Mouse (Mus musculus): Measurements from ENCODE around the gene Ly6g6c. TPM values are rescaled to one million over a fixed set of nuclear protein-coding genes. Genes with fewer than 3 reads are reported as not detected.
"Not testable (repeated sequence)": the region's sequence is repeated elsewhere in the genome, so short reads cannot be mapped to it uniquely, and the experiment has no call there.

Gene Ly6g6c
- total RNA-seq, 2 experiments from 2014 or later, result not detected

DNA sequence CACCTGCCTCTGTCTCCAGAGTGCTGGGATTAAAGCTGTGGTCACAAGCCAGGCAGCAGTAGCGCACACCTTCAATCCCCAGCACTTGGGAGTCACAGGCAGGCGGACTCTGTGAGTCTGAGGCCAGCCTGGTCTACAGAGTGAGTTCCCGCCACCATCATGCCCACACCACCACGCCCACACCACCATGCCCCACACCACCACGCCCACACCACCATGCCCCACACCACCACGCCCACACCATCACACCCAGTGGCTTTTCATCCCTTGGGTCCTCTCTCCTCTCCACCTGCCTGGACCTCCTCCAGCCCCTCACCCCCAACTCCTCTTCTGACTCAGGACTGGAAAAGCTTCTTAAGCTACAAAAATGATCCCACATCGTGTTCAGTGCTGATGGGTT is 33.3 kb upstream of the Ly6g6c start:
- no peak for DNase-seq

DNA sequence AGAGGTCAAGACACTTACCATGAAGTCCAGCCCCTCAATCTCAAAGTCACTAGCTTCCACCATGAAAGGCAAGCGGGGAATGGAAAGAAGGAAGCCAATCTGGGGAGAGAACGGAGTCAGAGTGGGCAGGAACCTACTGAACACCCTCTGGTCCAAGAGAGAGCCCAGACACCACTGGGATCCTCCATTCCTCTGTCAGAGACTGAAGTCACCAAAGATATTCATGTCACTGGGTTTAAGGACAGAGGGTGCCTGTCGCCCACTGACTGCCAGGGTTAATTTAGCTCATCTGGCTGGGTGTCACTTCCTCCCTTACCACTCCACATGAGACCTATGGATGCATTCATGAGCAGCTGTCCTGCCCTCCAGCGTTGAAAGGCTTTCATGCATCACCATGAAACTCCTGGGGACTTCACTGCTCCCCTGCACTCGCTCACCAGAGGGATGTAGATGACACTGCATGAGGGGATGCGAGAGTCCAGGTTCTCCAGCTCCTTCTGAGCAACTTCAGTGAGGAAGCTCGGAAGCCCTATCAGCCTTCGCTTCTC is 32.8 kb upstream of the Ly6g6c start:
- no peak for DNase-seq

DNA sequence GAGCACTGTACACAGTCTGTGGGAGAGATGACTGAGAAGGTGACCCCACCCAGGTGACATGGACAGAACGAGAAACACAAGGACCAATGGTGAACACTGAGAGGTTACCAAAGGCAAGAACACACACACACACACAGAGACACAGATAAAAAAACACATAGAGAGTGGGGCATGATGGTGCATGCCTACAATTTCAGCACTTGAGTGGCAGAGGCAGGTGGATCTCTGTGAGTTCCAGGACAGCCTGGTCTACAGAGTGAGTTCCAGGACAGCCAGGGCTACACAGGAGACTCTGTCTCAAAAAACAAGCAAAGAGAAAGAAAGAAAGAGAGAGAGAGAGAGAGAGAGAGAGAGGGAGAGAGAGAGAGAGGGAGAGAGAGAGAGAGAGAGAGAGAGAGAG is 31.5 kb upstream of the Ly6g6c start:
- DNase-seq, result not testable (repeated sequence)

DNA sequence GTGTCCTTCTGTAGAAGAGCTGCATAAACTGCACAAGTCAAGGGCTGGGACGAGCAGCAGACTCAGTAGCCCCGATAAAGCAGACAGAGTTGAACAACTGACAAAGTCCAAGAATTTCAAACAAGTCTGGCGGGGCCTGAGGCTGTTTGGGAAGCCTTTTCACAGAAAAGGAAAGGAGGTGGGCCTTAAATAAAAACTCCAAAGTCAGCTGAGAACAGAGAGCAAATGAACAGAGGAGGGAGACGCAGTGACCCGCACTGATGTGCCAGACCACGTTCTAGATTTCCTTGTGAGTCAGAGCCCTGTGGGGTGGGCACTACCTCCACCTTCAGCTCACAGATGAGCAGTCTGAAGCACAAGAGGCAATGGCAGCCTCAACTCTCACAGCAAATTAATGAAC is 30.3 kb upstream of the Ly6g6c start:
- no peak for DNase-seq

DNA sequence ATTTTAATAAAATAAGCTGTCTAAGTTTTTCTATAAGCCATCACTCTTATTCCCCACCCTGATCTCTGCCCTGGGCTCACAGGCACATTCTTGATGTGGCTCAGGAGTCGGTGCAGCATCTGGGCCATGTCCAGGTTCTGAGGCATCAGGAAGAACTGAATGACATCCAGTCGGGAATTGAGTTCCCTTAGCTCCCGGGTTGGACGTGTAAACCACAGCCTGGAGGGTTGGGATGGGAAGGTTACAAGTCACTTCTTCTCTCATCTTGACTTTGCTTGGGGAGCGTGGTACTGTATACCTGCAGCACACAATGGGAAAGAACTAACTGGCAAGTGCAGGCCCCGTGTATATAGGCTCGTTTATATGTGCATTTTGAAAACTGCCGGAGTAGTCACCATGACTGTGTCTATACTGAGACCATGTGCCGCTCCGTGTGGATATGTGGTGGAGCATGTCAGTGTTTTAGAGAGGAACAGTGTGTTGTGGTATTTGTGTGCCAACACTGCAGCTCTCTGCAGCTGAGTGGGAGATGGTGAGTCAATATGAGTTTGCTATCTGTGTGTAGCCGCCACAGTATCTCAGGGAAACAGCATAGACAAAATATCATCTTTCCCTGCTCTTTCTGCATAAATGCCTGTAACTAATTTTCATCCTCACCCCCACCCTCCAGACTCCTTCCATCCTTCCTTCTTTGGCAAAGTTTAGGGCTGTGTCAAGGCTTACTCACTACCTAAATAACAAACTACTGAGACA is 25.9 kb upstream of the Ly6g6c start:
- DNase-seq, result no peak

DNA sequence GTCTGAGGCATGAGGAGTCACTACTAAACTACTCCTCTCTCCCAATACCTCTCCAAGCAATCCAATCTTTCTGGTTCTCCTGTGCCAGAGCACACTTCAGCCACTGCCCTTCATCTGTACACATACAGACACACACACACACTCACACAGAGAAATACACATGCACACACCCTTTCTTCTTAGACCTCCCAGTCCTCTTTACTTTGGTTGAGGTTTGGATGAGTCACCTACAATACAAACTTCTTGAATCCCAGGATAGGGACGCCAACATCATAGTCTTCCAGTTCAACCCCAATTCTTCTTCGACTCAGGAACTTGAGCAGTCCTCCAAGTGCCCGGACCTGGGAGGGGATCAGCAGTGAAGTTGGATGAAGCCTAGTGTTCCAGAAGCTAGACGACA is 21.4 kb upstream of the Ly6g6c start:
- no peak for DNase-seq

DNA sequence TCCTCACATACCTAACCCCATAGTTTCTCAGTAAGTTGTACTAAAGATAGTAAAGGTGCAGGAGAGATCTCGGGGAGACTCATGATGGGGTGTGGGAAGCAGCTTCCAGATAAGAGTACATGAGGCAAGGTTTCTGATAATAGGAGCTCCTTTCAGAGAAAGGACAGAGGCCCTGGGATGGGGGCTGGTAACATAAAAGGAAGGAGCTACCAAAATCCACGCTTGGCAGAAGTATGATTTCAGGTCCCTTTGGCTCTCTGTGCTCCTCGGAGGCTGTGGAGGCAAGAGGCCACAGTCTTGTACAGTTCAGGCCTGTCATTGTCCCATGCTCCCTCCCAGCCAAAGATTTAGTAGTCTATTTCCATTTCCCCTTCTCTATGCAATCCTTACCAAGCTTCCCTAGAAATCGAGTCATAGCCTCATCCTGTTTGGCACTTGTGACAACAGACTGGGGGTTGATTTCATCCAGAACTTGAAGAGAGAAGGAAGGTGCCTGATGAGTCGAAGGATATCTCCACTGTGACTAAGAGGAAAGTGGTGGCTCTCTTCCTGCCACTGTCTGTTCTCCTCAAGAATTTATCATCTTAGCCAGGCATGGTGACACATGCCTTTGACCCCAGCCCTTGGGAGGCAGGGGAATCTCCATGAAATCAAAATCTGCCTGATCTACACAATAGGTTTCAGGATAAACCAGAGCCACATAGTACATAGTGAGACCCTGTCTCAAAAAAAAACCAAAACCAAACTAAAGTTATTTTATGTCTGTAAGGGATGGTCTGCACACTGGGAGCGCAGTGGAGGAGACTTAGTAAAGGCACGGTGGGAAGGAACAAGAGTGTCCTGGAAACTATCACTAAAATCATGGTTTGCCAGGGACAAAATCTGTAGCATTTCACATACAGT is 20.0 kb upstream of the Ly6g6c start:
- no peak for DNase-seq

DNA sequence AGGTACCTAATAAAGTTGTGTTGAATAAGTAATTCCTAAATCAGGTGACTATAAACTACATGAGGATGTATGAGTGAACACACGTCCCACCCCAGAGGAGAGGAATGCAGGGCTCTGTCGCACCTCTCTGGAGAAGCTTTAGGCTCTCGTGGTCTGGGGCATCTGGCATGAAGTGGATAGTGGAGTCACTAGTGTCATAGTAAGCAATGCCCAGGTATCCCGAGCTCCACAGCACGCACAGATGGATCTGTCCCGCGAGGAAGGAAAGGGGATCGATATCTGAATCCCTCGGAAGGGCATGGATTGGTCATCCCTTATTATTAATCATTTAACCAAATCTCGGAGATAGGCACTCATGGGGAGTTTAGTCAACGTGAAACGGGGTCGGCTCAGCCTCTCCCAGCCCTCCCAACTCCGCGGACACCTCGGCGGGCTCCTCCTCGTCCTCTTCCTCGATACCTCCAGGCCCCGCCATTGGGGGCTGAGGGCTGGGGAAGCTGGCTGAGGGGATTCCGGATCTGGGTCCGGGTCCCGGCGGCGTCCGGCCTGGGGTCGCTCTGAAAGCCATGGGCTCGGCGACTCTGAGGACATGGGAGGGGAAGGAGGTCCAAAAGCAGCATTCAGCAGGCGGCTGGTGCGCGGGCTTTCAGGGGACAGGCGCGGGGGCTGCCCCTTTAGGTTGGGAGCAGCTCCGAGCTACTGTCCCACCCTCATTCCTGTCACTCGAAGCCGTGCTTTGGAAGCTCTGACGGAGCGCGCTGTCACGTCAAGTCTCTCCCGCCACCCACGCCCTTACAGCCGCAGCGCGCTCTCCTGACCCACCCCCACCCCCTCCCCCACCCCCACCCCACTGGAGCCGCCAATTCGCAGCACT is 19.1 kb upstream of the Ly6g6c start:
- DNase-seq, result no peak

DNA sequence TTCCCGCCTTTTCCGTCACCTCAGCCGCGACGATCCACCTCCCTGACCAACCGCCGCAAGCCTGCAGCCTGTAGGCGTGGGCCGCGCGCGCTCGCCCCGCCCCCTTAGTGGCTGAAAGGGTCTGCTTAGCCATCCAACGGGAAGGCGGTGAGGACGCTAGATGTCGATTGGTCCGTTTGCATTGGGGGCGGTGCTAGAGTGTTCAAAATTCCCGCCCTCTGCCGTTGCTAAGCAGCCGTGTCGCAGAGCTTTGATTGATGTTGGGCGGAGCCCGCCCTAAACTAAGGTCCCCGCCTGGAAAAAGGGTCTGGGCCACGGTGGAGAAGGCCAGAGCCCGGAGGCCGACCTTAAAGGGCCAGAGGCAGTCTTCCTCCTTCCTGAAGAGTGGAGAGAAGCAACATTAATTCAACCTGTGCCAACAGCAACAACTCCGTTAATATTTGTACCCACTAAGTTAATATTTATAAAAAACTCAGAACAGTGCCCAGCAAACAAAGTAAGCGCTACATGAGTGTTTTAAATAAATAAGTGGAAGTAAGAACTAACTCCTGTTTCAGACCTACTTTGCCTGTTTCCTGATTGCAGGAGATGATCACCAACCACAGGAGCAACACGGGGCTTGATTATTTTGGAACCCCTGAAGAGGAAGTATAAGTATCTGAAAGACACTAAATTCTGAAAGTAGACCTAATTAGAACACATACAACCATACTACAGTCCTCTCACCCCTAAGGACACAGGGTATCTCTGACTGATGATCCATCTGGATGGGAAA is 18.3 kb upstream of the Ly6g6c start, which contains the start of gene Msh5:
Gene Msh5 (minus strand): TSS at position 65 of the 775 bp plus-strand sequence.
- DNase-seq, result peak; percentile 98

DNA sequence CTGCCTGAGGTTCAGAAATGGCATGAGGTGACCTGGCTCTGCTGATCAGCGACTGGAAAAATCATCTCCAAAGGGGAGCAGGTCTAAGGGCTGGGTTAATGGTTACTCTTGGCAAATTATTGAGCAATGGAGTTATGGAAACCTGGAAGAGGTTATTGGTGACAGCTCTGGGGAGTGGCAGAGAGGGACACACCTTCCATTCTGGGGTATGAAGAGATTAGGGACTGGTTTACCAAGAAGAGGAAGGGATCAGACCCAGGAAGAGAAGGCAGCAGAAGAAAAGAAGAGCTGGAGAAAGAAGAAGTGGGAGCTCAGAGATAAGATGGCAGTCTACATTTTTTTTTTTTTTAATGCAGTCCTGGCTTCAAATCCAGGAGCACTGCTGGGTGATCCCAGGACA is 17.5 kb upstream of the Ly6g6c start:
- DNase-seq, result no peak

DNA sequence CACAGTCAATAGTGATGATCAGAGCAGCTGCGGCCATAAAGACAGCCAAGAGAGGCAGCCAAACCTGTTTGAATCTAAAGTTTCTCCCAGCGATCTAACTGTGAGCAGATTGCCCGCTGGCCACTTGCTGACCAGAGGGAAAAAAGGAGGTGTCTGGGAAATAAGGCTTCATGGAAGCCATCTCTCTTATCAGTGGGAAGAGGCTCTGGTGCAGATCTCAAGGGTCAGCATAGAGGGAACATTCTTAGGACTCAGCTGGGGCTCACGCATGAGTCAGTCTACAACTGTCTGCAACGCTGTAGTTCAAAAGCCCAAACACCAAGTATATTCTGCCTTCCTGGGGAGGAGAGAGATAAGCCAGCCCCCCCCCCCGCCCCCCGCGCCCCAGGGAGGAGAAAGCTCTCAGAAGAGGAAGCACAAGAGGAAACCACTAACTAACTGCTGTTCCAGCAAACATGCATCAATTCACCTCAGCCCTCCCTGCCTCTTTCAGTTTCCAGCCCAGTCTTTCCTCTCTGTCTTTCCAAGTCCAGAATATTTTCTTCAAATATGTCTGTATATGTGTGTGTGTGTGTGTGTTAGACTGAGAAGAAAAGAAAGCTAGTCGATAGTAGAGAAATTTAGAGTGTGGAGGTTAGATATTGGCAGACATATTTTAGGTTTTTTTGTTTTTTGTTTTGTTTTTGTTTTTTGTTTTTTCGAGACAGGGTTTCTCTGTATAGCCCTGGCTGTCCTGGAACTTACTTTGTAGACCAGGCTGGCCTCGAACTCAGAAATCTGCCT is 16.8 kb upstream of the Ly6g6c start:
- DNase-seq, result no peak

DNA sequence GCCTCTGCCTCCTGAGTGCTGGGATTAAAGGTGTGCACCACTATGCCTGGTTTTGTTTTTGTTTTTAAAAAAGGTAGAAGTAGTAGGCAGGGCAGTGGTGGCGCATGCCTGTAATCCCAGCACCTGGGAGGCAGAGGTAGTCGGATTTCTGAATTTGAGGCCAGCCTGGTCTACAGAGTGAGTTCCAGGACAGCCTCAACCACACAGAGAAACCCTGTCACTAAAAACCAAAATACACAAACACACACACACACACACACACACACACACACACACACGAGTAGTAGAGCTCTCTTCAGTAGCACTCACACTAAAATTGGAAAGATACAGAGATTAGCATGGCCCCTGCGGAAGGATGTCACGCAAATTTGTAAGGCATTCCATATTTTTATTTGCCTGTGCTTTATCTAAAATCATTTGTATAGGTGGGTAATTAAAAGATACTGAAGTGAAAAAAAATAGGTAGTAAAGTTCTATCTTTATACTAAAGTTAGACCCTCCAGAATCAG is 16.2 kb upstream of the Ly6g6c start:
- DNase-seq, result no peak

DNA sequence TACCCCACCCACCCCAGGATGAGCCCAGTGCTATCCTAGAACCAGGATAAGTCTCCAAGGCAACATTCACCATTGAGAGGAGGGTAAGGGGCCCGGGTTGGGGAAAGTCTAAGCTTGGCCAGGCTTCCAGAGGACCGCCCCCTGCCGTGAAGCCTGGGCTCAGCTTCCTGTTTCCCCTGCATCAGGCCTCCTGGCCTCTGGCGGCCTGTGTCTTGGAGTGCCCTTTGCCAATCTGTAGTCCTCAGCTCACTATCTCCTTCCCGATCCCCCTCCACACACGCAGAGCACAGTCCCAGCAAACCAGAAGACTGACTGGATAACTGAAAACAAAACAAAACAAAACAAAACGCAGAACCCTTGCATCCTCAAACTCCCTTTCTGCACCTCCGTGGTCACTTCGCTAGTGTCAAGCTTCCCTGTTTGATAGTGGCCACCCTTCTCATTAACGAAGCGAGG is 15.6 kb upstream of the Ly6g6c start, which contains the start of gene Clic1:
Gene Clic1 (plus strand): TSS at position 406 of the 456 bp plus-strand sequence.
- DNase-seq, result peak; percentile 69

DNA sequence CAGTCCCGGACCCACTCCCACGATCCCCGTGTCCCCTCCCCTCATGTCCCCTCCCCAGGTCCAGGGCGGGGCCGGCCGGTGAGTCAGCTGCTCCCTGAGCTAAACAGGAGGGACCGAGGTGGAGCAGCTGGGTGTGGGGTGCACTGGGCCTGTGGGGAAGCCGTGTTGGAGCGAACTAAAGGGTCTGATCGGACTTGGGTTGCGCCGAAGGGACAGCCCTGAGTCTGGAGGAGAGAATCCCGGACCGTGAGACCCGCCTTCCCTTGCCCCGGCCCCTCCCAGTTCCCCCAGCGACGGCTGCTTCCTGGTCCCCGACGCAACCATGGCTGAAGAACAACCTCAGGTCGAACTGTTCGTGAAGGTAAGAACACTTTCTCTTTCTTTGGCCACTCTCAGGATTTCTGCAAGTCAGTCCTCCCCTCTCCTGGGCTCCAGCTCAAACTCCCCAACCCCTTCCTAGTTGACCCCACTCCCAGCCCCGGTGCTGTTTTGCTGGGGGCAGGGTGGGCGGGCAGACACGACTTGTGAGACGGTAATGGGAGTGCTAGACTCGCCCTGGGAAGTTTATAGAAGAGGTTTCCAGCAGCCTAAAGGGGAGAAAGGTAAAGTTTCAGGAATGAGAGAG is 14.9 kb upstream of the Ly6g6c start:
- DNase-seq, result peak; percentile 86

DNA sequence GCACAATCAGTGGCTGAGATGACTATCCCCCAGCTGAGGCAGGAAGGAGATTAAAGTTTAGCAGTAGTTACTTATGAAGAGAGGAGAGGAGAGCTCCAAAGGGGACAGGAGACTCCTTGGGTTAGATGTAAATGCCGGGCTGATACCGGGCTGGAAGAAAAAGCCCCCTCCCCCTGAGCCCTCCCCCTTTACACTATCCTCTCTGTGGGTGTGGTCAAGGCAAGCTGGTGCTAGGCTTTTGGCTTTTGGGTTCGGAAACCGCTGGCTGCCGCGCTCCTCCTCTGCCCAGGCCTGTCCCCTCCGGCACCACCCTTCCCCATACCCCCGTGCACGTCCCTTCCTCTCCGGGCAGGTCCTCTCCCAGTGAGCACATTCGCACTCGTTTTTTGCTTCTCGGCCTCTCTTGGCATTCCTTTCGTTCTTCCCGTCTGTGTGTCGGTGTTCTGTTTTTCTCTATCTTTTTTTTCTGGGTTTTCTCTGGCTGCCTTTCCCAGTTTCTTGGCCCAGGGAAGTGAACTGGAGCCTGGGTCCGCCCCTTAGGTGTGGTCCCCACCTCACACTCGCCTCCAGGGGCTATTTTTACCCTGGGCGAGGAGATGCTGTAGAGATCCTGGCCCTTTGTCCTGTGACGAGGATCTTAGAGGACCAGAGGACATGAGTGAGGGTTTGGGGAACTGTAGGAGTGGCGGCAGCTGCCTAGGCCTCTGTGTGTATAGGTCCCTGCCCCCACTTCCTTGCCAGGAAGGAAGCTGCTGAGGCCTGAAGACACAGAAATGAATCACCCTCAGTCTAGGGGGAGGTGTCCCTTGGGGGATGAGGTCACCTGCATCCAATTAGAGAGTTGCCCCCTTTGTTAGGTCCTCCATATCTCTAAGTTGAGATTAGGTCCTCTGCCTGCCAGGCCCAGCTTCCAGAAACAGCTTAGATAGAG is 13.8 kb upstream of the Ly6g6c start:
- DNase-seq, result peak; percentile 78

DNA sequence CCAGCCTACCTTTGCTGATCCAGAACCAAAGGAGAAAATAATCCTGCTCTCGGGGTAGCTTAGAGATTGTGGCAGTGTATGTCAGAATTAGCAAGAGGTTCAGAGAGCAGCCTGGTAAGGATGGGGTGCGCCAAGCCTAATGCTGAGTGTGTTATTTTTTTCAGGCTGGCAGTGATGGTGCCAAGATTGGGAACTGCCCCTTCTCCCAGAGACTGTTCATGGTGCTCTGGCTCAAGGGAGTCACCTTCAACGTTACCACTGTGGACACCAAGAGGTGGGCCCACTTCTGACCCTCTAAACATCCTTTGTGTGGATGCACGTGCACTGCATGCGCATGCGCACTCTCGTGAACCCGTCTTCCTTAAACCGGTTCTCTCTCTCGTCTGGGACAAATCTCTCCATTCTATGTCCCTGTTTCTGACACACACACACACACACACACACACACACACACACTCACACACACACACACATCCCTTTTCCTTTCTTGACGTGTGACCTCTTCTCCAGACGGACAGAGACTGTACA is 12.9 kb upstream of the Ly6g6c start:
- DNase-seq, result no peak

DNA sequence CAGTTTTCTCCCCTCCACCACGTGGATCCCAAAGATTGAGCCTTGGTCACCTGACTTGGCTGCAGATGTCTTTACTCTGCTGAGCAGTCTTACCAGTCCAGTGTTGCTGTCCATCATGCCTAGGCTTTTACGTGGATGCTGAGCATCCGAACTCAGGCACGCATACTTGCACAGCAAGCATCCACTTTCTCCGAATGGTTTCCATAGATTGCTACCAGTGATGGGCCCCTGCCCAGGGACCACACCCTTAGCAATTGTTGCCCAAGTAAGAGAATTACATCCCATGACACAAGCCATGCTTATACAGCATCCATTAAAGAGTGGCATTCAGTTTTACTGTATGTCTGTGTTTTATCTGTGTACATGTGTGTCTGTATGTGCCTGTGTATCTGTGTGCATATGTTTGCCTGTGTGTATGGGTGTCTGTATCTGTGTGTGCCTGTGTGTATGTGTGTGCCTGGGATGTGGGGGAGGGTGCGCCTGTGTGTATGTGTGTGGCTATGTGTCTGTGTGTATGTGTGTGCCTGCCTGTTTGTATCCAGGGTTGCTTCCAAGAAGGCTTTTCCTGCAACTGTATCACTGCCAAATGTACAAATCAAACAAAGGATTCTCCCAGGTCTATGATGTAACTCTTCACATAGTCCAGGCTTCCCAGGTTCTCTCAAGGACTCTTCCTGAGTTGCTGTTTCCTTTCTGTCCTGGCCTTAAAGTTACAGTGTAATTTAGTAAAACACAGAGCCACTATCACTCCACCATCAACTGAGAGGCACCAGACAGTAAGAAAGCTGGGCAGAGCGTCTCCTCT is 9.3 kb upstream of the Ly6g6c start:
- DNase-seq, result no peak
